Mouse (Mus musculus): ENCODE results near the gene Lrig1. TPM values are rescaled to one million over a fixed set of nuclear protein-coding genes. Genes with fewer than 3 reads are reported as not detected.

Lrig1 gene
- 10.5 and 11.4 TPM in 2 replicates for polyA plus RNA-seq (2015; fragmentation: Nextera tagmentation; extraction: Ambion mirVana)

- no peaks in the 10 kb centered on the region for H3K9me3 ChIP-seq
Measured at GRCm38 (mm10) chr6:94700067-94700491, at the start of gene Lrig1. Gene Lrig1 (minus strand): TSS chr6:94700158.

GRCm38 (mm10) chr6:94749626-94750025 is 49.7 kb upstream of the Lrig1 start:
- H3K27me3 ChIP-seq = no peaks in the 10 kb centered on the region
- no peak overlapping the region for H3K4me2 ChIP-seq (replicated peaks)
- no peak overlapping the region for H3K27ac ChIP-seq
- H3K4me3 ChIP-seq (replicated peaks) = no peak overlapping the region
- peaks cover 7% of the 10 kb centered on the region; the same call in 1 of the 2 replicates for H3K4me1 ChIP-seq (replicated peaks)
- H3K9me3 ChIP-seq = no peaks in the 10 kb centered on the region
- H3K36me3 ChIP-seq = no peaks in the 10 kb centered on the region
- no peak for ATAC-seq
- WGBS = 70% methylated on average over 3 of the region's 3 CpGs
- no peak overlapping the region for H3K9ac ChIP-seq (replicated peaks)

More at GRCm38 (mm10) chr6:94700067-94700491, at the start of gene Lrig1:
- under 1% methylated on average over 38 of the region's 40 CpGs for WGBS
- peak within 1 kb of the TSS; percentile 93 for H3K27ac ChIP-seq
- H3K4me3 ChIP-seq (replicated peaks) = peak within 1 kb of the TSS; percentile 91
- H3K9ac ChIP-seq (replicated peaks) = peak within 1 kb of the TSS; percentile 93
- H3K4me1 ChIP-seq (replicated peaks) = peaks cover 56% of the 10 kb centered on the region
- ATAC-seq = peak; percentile 99
- peak within 1 kb of the TSS; percentile 77 for H3K4me2 ChIP-seq (replicated peaks)
- H3K36me3 ChIP-seq = no peaks in the 10 kb centered on the region
- H3K27me3 ChIP-seq = no peaks in the 10 kb centered on the region

GRCm38 (mm10) chr6:94748361-94748760 is 48.4 kb upstream of the Lrig1 start:
- no peaks in the 10 kb centered on the region for H3K36me3 ChIP-seq
- WGBS = 70% methylated on average over 7 of the region's 7 CpGs
- no peaks in the 10 kb centered on the region for H3K9me3 ChIP-seq
- H3K4me3 ChIP-seq (replicated peaks) = no peak overlapping the region
- ATAC-seq = no peak
- H3K4me1 ChIP-seq (replicated peaks) = peaks cover 7% of the 10 kb centered on the region; the same call in 1 of the 2 replicates
- no peak overlapping the region for H3K4me2 ChIP-seq (replicated peaks)
- H3K9ac ChIP-seq (replicated peaks) = no peak overlapping the region
- H3K27ac ChIP-seq = no peak overlapping the region
- no peaks in the 10 kb centered on the region for H3K27me3 ChIP-seq

- H3K36me3 ChIP-seq = no peaks in the 10 kb centered on the region
- WGBS = 90% methylated on average over 14 of the region's 14 CpGs
- no peaks in the 10 kb centered on the region for H3K4me1 ChIP-seq (replicated peaks)
- no peak overlapping the region for H3K9ac ChIP-seq (replicated peaks)
- H3K27me3 ChIP-seq = no peaks in the 10 kb centered on the region
- no peak overlapping the region for H3K27ac ChIP-seq
- ATAC-seq = no peak
- H3K9me3 ChIP-seq = no peaks in the 10 kb centered on the region
- no peak overlapping the region for H3K4me3 ChIP-seq (replicated peaks)
- H3K4me2 ChIP-seq (replicated peaks) = no peak overlapping the region
Measured at GRCm38 (mm10) chr6:94740117-94740729, 40.3 kb upstream of the Lrig1 start.

GRCm38 (mm10) chr6:94738647-94739046 is 38.7 kb upstream of the Lrig1 start:
- H3K4me3 ChIP-seq (replicated peaks) = no peak overlapping the region
- no peak overlapping the region for H3K27ac ChIP-seq
- no peak overlapping the region for H3K4me2 ChIP-seq (replicated peaks)
- H3K9me3 ChIP-seq = no peaks in the 10 kb centered on the region
- H3K4me1 ChIP-seq (replicated peaks) = no peaks in the 10 kb centered on the region
- no peak for ATAC-seq
- no peaks in the 10 kb centered on the region for H3K27me3 ChIP-seq
- 88% methylated on average over 3 of the region's 3 CpGs for WGBS
- no peaks in the 10 kb centered on the region for H3K36me3 ChIP-seq
- no peak overlapping the region for H3K9ac ChIP-seq (replicated peaks)

GRCm38 (mm10) chr6:94733878-94734277 is 33.9 kb upstream of the Lrig1 start:
- 88% methylated on average over 5 of the region's 5 CpGs for WGBS

GRCm38 (mm10) chr6:94729847-94730246 is 29.9 kb upstream of the Lrig1 start:
- Histone ChIP-seq H3K4me3 (replicated peaks) (no peak overlapping the region), H3K4me1 (replicated peaks) (0 out of 2 replicates have a peak, but pooled peaks cover 10% of the 10 kb centered on the region), H3K27ac (no peak overlapping the region), H3K36me3 (no peaks in the 10 kb centered on the region), H3K9ac (replicated peaks) (no peak overlapping the region), H3K27me3 (no peaks in the 10 kb centered on the region), H3K4me2 (replicated peaks) (peak overlapping the region; percentile 6), H3K9me3 (no peaks in the 10 kb centered on the region)
- WGBS = 53% methylated on average over 18 of the region's 18 CpGs
- no peak for ATAC-seq

More at GRCm38 (mm10) chr6:94733878-94734277, 33.9 kb upstream of the Lrig1 start:
- Histone ChIP-seq H3K9ac (replicated peaks) (no peak overlapping the region), H3K4me2 (replicated peaks) (no peak overlapping the region), H3K4me3 (replicated peaks) (no peak overlapping the region), H3K9me3 (no peaks in the 10 kb centered on the region), H3K36me3 (no peaks in the 10 kb centered on the region), H3K27ac (no peak overlapping the region), H3K27me3 (no peaks in the 10 kb centered on the region), H3K4me1 (replicated peaks) (0 out of 2 replicates have a peak, but pooled peaks cover 10% of the 10 kb centered on the region)
- ATAC-seq = no peak

- no peak overlapping the region for H3K27ac ChIP-seq
- no peaks in the 10 kb centered on the region for H3K27me3 ChIP-seq
- no peak for ATAC-seq
- no peak overlapping the region for H3K4me2 ChIP-seq (replicated peaks)
- H3K9me3 ChIP-seq = no peaks in the 10 kb centered on the region
- H3K4me1 ChIP-seq (replicated peaks) = 0 out of 2 replicates have a peak, but pooled peaks cover 10% of the 10 kb centered on the region
- no peak overlapping the region for H3K9ac ChIP-seq (replicated peaks)
- H3K36me3 ChIP-seq = no peaks in the 10 kb centered on the region
- 18% methylated on average over 3 of the region's 3 CpGs for WGBS
- no peak overlapping the region for H3K4me3 ChIP-seq (replicated peaks)
Measured at GRCm38 (mm10) chr6:94729132-94729531, 29.2 kb upstream of the Lrig1 start.

GRCm38 (mm10) chr6:94724612-94725011 is 24.7 kb upstream of the Lrig1 start:
- H3K27me3 ChIP-seq = no peaks in the 10 kb centered on the region
- 86% methylated on average over 1 of the region's 1 CpGs for WGBS
- H3K4me3 ChIP-seq (replicated peaks) = no peak overlapping the region
- ATAC-seq = no peak
- 0 out of 2 replicates have a peak, but pooled peaks cover 3% of the 10 kb centered on the region for H3K4me1 ChIP-seq (replicated peaks)
- no peak overlapping the region for H3K9ac ChIP-seq (replicated peaks)
- H3K4me2 ChIP-seq (replicated peaks) = no peak overlapping the region
- H3K9me3 ChIP-seq = no peaks in the 10 kb centered on the region
- H3K27ac ChIP-seq = no peak overlapping the region
- no peaks in the 10 kb centered on the region for H3K36me3 ChIP-seq

GRCm38 (mm10) chr6:94718607-94719346 is 18.8 kb upstream of the Lrig1 start:
- no peak overlapping the region for H3K4me2 ChIP-seq (replicated peaks)
- no peaks in the 10 kb centered on the region for H3K9me3 ChIP-seq
- H3K27ac ChIP-seq = no peak overlapping the region
- no peak overlapping the region for H3K9ac ChIP-seq (replicated peaks)
- H3K4me3 ChIP-seq (replicated peaks) = no peak overlapping the region
- no peak for ATAC-seq
- no peaks in the 10 kb centered on the region for H3K27me3 ChIP-seq
- H3K4me1 ChIP-seq (replicated peaks) = no peaks in the 10 kb centered on the region
- no peaks in the 10 kb centered on the region for H3K36me3 ChIP-seq
- 88% methylated on average over 15 of the region's 15 CpGs for WGBS

- 73% methylated on average over 7 of the region's 7 CpGs for WGBS
- Histone ChIP-seq H3K4me1 (replicated peaks) (no peaks in the 10 kb centered on the region), H3K9ac (replicated peaks) (no peak overlapping the region), H3K27ac (no peak overlapping the region), H3K4me2 (replicated peaks) (no peak overlapping the region), H3K27me3 (no peaks in the 10 kb centered on the region), H3K4me3 (replicated peaks) (no peak overlapping the region), H3K9me3 (no peaks in the 10 kb centered on the region), H3K36me3 (no peaks in the 10 kb centered on the region)
- peak; percentile 45; the same call in 1 of the 2 replicates for ATAC-seq
Measured at GRCm38 (mm10) chr6:94717705-94718489, 17.9 kb upstream of the Lrig1 start.

GRCm38 (mm10) chr6:94715645-94715940 is 15.6 kb upstream of the Lrig1 start:
- 34% methylated on average over 4 of the region's 4 CpGs for WGBS
- Histone ChIP-seq H3K4me1 (replicated peaks) (no peaks in the 10 kb centered on the region), H3K9me3 (no peaks in the 10 kb centered on the region), H3K4me2 (replicated peaks) (no peak overlapping the region), H3K27me3 (no peaks in the 10 kb centered on the region), H3K36me3 (no peaks in the 10 kb centered on the region), H3K4me3 (replicated peaks) (no peak overlapping the region), H3K9ac (replicated peaks) (no peak overlapping the region), H3K27ac (no peak overlapping the region)
- no peak for ATAC-seq
